Mouse (Mus musculus): ENCODE data around the gene Ttll5.

DNA sequence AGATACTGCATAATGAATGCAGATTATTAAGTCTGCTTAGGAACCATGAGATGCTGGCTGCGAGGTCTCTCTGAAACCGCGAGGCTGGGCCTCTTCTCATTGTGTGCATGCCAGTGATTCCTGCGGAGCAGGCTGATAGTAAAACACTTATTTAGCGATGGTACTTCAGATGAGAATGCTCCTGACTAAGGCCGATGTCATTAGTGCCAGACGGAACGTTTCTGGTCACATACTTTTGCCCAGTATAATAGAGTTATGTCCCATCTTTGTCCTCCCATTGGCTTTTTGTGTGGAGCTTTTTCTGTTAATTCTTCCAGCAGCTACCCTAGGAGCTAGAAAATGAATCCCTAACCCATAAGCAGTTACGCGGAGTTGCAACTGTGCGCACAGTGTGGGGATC lies 273.3 kb downstream of the Ttll5 start:
- no peak for TF ChIP-seq EP300 (IDR thresholded peaks at IDR 0.05; ENCODE audit: insufficient read depth, low read depth, low read length)
- TF ChIP-seq CTCF (IDR thresholded peaks at IDR 0.05) = no peak
